Mouse (Mus musculus) left cerebral cortex, postnatal 10 days (tissue): Measurements from ENCODE around the gene P2rx7. TPM values are rescaled to one million over a fixed set of nuclear protein-coding genes. Genes with fewer than 3 reads are reported as not detected.

Experiments
- microRNA-seq: library from miRNA; unstranded; fragments of <30 nt; microRNA quantifications from one replicate; pipeline ENCODE4 v1.2.0, GENCODE M21; 2022
- total RNA-seq, 2 experiments: library from RNA; stranded (reverse); gene quantifications; 2 replicates each; pipeline ENCODE4 v1.2.3; 2021

Gene P2rx7
- total RNA-seq, 2 experiments from 2014 or later: 6.3 to 6.5 TPM

Small RNA genes within 50 kb of the gene (microRNA-seq; reads per million reads assigned to microRNA genes)
- 3.7 reads per million, percentile 9 among the genes with 10 or more reads in this experiment for gene Mir8115

Other genes starting within 250 kb of the P2rx7 start
- 10 to 100 TPM; 34.9 to 35.3 TPM for gene Anapc7, start 222.2 kb upstream of the P2rx7 start, total RNA-seq
- gene Atp2a2, start 141.7 kb upstream of the P2rx7 start, total RNA-seq: 100 to 1,000 TPM; 618 to 632 TPM
- 10 to 100 TPM; 25.9 to 33.0 TPM for gene Ift81, start 29.4 kb upstream of the P2rx7 start, total RNA-seq
- 1 to 10 TPM; 7.7 to 9.4 TPM for gene P2rx4, start 63.6 kb downstream of the P2rx7 start, total RNA-seq
- 100 to 1,000 TPM; 182 to 192 TPM for gene Camkk2, start 135.5 kb downstream of the P2rx7 start, total RNA-seq
- gene Anapc5, start 177.4 kb downstream of the P2rx7 start, total RNA-seq: 100 to 1,000 TPM; 307 to 314 TPM
- 10 to 100 TPM; 40.0 to 46.5 TPM for gene Rnf34, start 206.1 kb downstream of the P2rx7 start, total RNA-seq